Mouse (Mus musculus) lung, postnatal 0 days (tissue): ENCODE results near the gene Adgrg7.

Experiments
- CTCF ChIP-seq: IDR thresholded peaks from 2 replicates; pipeline ENCODE4 v1.5.1; 2016; ENCODE audit warnings: antibody characterized with exemption, mild to moderate bottlenecking
- EP300 ChIP-seq: IDR thresholded peaks from 2 replicates; pipeline ENCODE4 v1.6.1; 2016; ENCODE audit warnings: antibody characterized with exemption, mild to moderate bottlenecking, control low read depth

- TF ChIP-seq EP300 (no peak), CTCF (no peak)
Observed at GRCm38 (mm10) chr16:56799541-56800029, 3.9 kb upstream of the Adgrg7 start.
